Mouse (Mus musculus) lung, embryonic 15.5 days (tissue): ENCODE results near the gene Bach2. TPM values are rescaled to one million over a fixed set of nuclear protein-coding genes. Genes with fewer than 3 reads are reported as not detected.

Source experiments
- ATAC-seq: fragments of 200-750 bp; cut with Nextera tagmentation; 2 replicates; pipeline ENCODE4 v1.8.0; 2017; ENCODE audit warnings: moderate number of reproducible peaks, borderline replicate concordance; ENCODE audit not compliant: low FRiP score, low TSS enrichment; ENCODE audit errors: extremely low read depth
- H3K27ac ChIP-seq: fragments of 300-500 bp; sonication (generic); 2 replicates; pipeline ENCODE4 v1.5.1; 2015; ENCODE audit warnings: moderate library complexity, mild to moderate bottlenecking, inconsistent platforms
- H3K27me3 ChIP-seq: fragments of 300-500 bp; sonication (generic); 2 replicates; pipeline ENCODE4 v1.6.1; 2015; ENCODE audit warnings: inconsistent platforms
- H3K36me3 ChIP-seq: fragments of 300-500 bp; sonication (generic); 2 replicates; pipeline ENCODE4 v1.6.1; 2015; ENCODE audit warnings: inconsistent platforms
- H3K4me1 ChIP-seq: fragments of 300-500 bp; sonication (generic); 2 replicates; pipeline ENCODE4 v1.6.1; 2015; ENCODE audit warnings: inconsistent platforms
- H3K4me2 ChIP-seq: fragments of 300-500 bp; sonication (generic); 2 replicates; pipeline ENCODE4 v1.6.1; 2015; ENCODE audit warnings: inconsistent platforms, mild to moderate bottlenecking, moderate library complexity
- H3K4me3 ChIP-seq: fragments of 300-500 bp; sonication (generic); 2 replicates; pipeline ENCODE4 v1.5.1; 2015; ENCODE audit warnings: mild to moderate bottlenecking, inconsistent platforms
- H3K9ac ChIP-seq: fragments of 300-500 bp; sonication (generic); 2 replicates; pipeline ENCODE4 v1.6.1; 2015; ENCODE audit warnings: inconsistent platforms
- H3K9me3 ChIP-seq: fragments of 300-500 bp; sonication (generic); 2 replicates; pipeline ENCODE4 v1.6.1; 2016; ENCODE audit warnings: inconsistent platforms
- WGBS: fragments of 180-500 bp; shearing (Covaris S2); methylation state at CpG from one replicate; pipeline ENCODE4 v1.1.7; 2015; 5-methylcytosine and 5-hydroxymethylcytosine counted together
- polyA plus RNA-seq: library from polyadenylated mRNA; unstranded; fragments of >200 nt; fragmentation: Nextera tagmentation; extraction: Ambion mirVana; gene quantifications from 2 replicates; pipeline ENCODE4 v1.2.1, GENCODE M21; 2015

Gene Bach2
- polyA plus RNA-seq, 1 experiment from 2014 or later: 10.5 TPM

DNA sequence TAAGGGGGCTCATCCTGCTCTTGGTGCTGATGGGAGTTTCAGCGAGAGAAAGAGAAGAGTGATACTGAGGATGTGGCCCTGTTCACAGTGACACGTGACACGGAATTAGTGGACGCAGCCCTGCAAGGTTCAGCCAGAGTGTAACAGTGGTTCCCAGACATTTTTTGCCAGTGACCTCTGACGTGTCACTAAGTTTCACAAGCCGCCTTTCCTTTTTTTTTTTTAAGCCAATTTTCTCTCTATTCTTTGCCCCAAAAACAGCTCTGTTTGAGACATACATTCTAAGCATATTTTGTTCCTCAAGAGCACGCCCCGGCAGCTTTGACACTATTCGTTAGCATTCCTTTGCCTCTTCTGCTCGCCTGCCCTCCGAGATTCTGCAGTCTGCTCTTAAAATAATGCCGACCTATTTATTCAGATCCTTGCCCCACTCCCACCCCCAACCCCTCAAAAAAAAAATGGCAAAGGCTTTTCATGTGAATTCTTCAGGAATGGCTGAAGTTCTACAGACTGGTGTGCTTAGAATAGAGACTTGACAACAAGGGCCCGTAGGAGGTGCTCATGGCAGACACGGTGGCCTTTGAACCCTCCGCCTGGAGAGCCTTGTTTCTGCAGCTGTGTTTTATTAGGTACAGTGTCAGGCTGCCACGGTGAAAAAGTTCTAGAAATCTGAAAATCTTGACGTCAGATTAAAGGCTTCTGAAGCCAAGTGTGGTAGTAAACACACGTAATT is 282.2 kb downstream of the Bach2 start:
- H3K9ac ChIP-seq: no peak overlapping the region
- H3K36me3 ChIP-seq: no peaks in the 10 kb centered on the region
- H3K4me2 ChIP-seq: peak overlapping the region; percentile 13; the same call in 1 of the 2 replicates
- H3K4me1 ChIP-seq: peaks cover 74% of the 10 kb centered on the region
- H3K9me3 ChIP-seq: no peaks in the 10 kb centered on the region
- H3K4me3 ChIP-seq: no peak overlapping the region
- peak; percentile 78; the same call in 1 of the 2 replicates for ATAC-seq
- peak overlapping the region; percentile 72 for H3K27ac ChIP-seq
- 19% methylated on average over 18 of the region's 18 CpGs for WGBS
- no peaks in the 10 kb centered on the region for H3K27me3 ChIP-seq

DNA sequence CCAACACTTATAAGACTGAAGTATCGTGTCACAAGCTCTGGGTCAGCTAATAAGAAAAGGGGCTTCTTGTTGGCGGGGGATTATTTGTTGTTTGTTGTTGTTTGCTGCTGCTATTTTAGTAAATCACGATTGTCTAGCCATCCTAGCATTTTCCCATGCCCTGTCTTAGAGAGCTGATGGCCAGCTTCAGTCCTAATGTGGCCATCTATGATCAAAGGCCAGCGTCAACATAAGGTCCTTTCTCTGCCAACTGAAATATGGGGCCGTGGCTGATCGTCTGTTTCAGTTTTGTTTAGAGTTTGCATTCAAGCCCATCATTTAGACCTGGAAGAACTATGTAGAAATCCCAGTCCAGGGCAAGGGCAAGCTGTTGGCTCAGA is 282.7 kb downstream of the Bach2 start:
- ATAC-seq: no peak
- Histone ChIP-seq H3K4me2 (peak overlapping the region; percentile 10; the same call in 1 of the 2 replicates), H3K27me3 (no peaks in the 10 kb centered on the region), H3K4me3 (no peak overlapping the region), H3K36me3 (no peaks in the 10 kb centered on the region), H3K9ac (no peak overlapping the region), H3K4me1 (peaks cover 74% of the 10 kb centered on the region), H3K9me3 (no peaks in the 10 kb centered on the region), H3K27ac (peak overlapping the region; percentile 72)
- WGBS: 29% methylated on average over 6 of the region's 6 CpGs

DNA sequence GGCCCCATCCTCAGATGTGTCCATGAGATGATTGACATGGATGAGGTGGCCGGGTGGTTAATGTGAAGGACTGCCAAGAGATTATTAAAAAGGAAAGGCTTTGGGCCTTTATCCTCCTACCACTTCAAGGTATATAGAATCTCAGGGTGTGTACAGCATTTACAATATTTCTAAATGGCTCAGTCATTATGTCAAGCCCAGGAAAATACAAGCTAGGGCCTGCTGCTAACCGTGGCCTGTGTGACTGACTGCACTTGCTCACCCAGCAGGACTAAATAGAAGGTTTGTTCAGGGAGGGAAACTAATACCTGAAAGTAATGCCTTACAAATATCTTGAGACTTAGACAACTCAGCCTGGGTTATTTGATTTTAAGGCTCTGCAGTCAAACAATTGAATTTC is 283.4 kb downstream of the Bach2 start:
- no peaks in the 10 kb centered on the region for H3K36me3 ChIP-seq
- 31% methylated on average over 2 of the region's 2 CpGs for WGBS
- H3K27ac ChIP-seq: peak overlapping the region; percentile 72
- ATAC-seq: no peak
- H3K4me2 ChIP-seq: no peak overlapping the region
- no peaks in the 10 kb centered on the region for H3K9me3 ChIP-seq
- H3K4me1 ChIP-seq: peaks cover 74% of the 10 kb centered on the region
- H3K4me3 ChIP-seq: no peak overlapping the region
- no peak overlapping the region for H3K9ac ChIP-seq
- no peaks in the 10 kb centered on the region for H3K27me3 ChIP-seq

DNA sequence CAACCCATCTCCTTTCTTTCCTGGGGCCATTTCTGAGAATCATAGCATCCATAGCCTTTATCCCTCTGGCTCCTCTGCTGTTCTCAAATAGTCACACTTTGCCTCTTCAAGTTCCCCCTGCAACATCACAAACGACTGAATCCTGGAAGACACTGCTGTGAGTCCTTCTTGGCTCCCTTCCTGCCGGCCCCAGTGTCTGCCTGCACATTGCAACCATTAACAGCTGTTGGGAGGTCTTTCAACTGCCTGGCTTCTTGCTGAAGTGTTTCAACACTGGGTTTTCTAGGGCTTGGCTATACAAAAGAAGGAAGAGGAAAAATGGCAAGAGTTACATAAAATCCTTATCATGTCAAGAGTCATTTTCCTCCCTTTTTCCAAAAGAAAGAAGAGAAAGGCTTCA is 285.7 kb downstream of the Bach2 start:
- no peaks in the 10 kb centered on the region for H3K36me3 ChIP-seq
- no peak overlapping the region for H3K4me3 ChIP-seq
- peak overlapping the region; percentile 30 for H3K27ac ChIP-seq
- WGBS: 15% methylated on average over 2 of the region's 2 CpGs
- peaks cover 58% of the 10 kb centered on the region for H3K4me1 ChIP-seq
- H3K27me3 ChIP-seq: no peaks in the 10 kb centered on the region
- ATAC-seq: no peak; the same call in 1 of the 2 replicates
- H3K4me2 ChIP-seq: no peak overlapping the region
- no peaks in the 10 kb centered on the region for H3K9me3 ChIP-seq
- H3K9ac ChIP-seq: no peak overlapping the region

DNA sequence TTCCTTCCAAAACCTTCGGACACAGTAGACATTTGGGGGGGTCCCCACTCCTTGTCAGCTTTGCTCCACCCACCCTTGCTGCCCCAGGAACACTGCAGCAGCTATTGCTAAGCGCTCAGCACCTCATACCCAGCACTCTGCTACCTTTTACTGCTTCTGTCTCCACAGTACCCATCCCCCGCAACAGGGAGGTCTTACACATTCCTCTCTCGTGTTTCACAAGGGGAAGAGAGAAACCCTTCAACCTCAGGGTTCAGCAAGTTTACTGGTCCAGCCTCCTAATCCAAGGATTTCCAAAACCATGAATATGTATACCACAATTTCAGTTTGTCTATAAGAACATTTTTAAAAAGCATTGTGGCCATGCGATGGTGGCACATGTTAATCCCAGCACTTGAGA is 286.4 kb downstream of the Bach2 start:
- WGBS: 65% methylated on average over 5 of the region's 5 CpGs
- H3K9ac ChIP-seq: no peak overlapping the region
- H3K4me3 ChIP-seq: no peak overlapping the region
- H3K27ac ChIP-seq: no peak overlapping the region
- no peak overlapping the region for H3K4me2 ChIP-seq
- H3K27me3 ChIP-seq: no peaks in the 10 kb centered on the region
- H3K36me3 ChIP-seq: no peaks in the 10 kb centered on the region
- peaks cover 51% of the 10 kb centered on the region for H3K4me1 ChIP-seq
- H3K9me3 ChIP-seq: no peaks in the 10 kb centered on the region
- no peak for ATAC-seq

DNA sequence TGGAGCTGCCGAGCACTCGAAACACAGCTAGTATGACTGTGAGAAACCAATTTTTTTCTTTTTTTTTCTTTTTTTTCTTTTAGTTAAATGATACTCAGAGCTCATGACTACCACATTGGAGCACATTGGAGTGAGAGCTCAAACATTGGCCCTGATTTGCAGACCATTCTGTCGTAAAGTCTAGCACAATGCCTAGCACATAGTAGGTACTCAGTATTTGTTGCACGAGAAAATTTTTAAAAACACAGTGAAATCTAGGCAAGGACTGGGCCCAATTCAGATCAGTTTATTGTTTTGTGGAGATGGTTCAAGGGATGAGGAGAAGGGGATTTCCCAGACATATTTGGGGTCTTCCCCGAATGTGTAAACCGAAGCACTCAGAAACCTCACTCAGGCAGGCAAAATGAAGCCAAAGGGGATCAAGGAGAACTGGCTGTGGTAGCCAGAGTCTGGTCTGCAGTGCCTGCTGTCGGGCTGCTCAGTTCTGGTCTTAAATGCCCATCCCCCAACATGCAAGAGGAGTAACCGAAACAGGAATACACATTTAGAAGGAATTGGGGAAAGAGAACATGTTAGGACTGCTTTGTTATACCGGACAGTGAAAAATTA is 287.7 kb downstream of the Bach2 start:
- Histone ChIP-seq H3K9me3 (no peaks in the 10 kb centered on the region), H3K4me2 (no peak overlapping the region), H3K4me1 (peaks cover 47% of the 10 kb centered on the region), H3K27me3 (no peaks in the 10 kb centered on the region), H3K9ac (no peak overlapping the region), H3K27ac (no peak overlapping the region), H3K4me3 (no peak overlapping the region), H3K36me3 (no peaks in the 10 kb centered on the region)
- WGBS: 80% methylated on average over 9 of the region's 9 CpGs
- no peak for ATAC-seq

DNA sequence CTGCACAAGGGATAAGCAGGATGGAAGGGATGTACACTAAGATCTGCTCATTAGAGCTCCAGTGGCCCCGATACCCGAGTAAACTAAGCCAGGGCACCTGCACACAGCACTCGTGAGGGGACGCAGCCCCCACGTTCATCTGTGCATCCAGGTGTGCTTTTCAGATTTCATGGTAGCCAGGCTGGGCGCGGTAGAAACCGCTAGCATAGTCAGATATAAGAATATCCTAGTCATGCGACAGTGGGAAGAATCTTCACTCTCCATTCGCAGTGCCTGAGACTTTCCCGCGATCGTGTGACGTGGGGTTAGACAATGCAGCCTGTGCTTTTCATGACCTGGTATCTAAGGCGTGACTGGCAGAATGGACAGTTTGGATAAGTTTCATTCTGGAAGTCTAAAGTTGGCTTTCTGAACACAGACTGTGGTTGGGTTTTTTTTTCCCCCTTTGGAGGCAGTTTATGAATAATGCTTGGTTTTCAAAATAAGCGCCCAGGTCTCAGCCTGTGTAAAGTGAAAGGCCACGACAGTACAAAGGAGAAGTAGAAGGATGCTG is 290.9 kb downstream of the Bach2 start:
- H3K9ac ChIP-seq: no peak overlapping the region
- no peak overlapping the region for H3K4me3 ChIP-seq
- no peaks in the 10 kb centered on the region for H3K27me3 ChIP-seq
- ATAC-seq: no peak
- H3K4me1 ChIP-seq: peaks cover 42% of the 10 kb centered on the region
- H3K27ac ChIP-seq: no peak overlapping the region
- H3K36me3 ChIP-seq: no peaks in the 10 kb centered on the region
- WGBS: 82% methylated on average over 17 of the region's 17 CpGs
- H3K9me3 ChIP-seq: no peaks in the 10 kb centered on the region
- no peak overlapping the region for H3K4me2 ChIP-seq

DNA sequence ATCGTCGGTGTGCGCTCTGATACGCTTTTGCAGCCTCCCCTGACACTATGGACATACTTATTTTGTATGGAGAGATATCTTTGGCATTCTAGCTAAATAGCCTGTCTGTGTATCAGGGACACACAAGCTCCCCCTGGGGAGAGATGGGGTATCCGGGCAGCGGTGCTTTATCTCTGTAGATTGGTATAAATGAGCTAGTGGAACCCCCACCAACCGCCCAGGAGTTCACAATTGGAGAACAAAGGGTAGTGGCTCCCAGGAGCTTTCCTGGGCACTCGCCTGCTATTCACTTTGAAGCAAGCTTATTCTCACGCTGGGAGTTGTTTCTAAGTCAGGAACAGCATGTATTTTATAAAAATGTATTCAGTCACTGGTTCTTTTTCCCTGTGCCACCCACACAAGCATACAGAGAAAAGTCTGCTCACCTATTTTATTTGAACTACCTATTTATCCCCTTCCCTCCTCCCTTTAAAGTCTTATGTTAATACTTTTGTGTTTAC is 291.9 kb downstream of the Bach2 start:
- peaks cover 36% of the 10 kb centered on the region for H3K4me1 ChIP-seq
- H3K27me3 ChIP-seq: no peaks in the 10 kb centered on the region
- no peak overlapping the region for H3K4me3 ChIP-seq
- no peak for ATAC-seq
- no peaks in the 10 kb centered on the region for H3K9me3 ChIP-seq
- peak overlapping the region; percentile 21; the same call in 1 of the 2 replicates for H3K9ac ChIP-seq
- H3K27ac ChIP-seq: peak overlapping the region; percentile 48
- H3K4me2 ChIP-seq: peak overlapping the region; percentile 48
- 55% methylated on average over 9 of the region's 9 CpGs for WGBS
- no peaks in the 10 kb centered on the region for H3K36me3 ChIP-seq

DNA sequence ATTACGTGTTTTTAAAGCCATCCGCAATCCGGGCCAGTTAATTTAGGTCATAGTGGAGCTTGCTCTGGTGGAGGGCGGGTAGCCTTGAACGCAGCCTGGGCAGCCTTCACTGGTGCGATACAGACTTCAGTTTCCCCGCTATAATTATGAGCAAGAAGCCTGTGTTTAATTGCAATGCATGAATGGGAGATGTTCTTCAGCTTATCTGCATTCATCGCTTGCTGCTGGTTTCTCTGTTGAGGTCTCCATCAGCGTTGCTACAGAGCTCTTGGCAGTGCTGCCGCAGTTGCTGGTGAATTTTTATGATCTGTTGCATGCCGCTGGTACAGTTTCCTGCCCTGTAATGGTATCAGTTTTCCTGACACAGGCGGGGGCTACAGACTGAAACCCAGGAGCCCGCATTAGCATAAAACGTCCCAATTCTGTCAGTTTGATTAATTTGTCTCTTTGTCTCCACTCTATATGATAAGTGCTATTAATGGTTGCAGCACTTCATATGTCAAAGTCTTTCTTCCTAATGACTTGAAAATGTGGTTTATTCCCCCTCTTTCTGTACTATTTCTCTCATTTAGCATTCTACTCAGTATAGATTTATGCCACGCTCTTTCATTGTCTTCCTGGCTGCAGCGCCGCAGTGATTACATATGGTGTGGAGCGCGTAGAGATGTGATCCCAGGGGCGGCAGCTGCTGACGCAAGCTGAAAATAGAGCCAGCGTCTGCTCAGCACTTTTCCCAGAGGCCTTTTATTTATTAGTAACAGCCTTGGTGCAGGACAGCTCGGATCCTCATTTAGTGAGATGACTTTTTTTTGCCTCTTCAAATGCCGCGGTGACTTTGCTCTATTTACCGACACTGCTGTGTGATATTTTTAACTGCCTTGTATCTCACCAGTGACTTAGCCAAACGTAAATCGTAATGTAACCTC is 292.6 kb downstream of the Bach2 start:
- 31% methylated on average over 28 of the region's 28 CpGs for WGBS
- peak overlapping the region; percentile 21; the same call in 1 of the 2 replicates for H3K9ac ChIP-seq
- peak overlapping the region; percentile 48 for H3K27ac ChIP-seq
- ATAC-seq: peak; percentile 87; the same call in 1 of the 2 replicates
- H3K4me1 ChIP-seq: peaks cover 36% of the 10 kb centered on the region
- no peaks in the 10 kb centered on the region for H3K27me3 ChIP-seq
- peak overlapping the region; percentile 48 for H3K4me2 ChIP-seq
- H3K9me3 ChIP-seq: no peaks in the 10 kb centered on the region
- no peaks in the 10 kb centered on the region for H3K36me3 ChIP-seq
- H3K4me3 ChIP-seq: peak overlapping the region; percentile 15

DNA sequence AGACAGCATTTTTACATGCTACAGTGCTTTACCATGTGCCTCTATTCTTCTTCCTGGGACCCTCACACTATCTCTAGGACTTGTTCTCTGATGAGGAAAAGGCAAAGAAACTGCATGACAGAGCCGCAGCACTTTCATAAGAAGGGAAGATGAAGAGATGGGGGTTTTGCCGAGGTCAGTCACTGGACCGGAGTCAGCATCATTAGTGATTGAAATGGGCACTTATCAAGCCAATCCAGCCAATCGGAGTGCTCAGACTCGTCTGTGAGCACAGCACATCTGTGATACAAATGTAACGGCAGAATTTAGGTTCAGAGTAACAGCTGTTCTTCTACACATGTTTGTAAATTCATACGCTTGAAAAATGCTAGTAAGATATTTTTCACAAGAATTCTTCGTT is 293.5 kb downstream of the Bach2 start:
- Histone ChIP-seq H3K4me1 (peaks cover 42% of the 10 kb centered on the region), H3K9me3 (no peaks in the 10 kb centered on the region), H3K27ac (peak overlapping the region; percentile 48; the same call in 1 of the 2 replicates)

DNA sequence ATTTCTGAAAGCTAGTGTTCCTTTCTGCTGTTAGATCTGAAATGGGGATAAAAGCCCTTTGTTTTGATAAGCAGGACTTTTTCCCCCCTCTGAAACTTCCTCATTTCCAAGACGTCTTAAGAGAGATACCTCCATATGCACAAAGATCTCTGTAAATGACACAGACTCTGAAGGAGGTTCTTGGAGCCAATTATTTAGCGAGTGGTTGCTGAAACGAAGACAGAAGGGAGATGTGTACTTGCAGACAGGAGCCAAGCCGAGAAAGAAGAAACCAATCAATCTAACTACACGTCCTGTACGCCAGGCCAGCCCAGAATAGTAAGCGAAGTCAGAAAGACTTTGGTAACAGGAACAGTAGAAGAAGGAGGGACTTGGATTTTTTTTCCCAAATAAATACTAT is 295.1 kb downstream of the Bach2 start:
- no peak overlapping the region for H3K4me2 ChIP-seq
- no peaks in the 10 kb centered on the region for H3K9me3 ChIP-seq
- H3K9ac ChIP-seq: no peak overlapping the region
- no peaks in the 10 kb centered on the region for H3K36me3 ChIP-seq
- H3K27ac ChIP-seq: no peak overlapping the region
- ATAC-seq: no peak
- 44% methylated on average over 7 of the region's 7 CpGs for WGBS
- peaks cover 49% of the 10 kb centered on the region for H3K4me1 ChIP-seq
- no peak overlapping the region for H3K4me3 ChIP-seq
- no peaks in the 10 kb centered on the region for H3K27me3 ChIP-seq

More for the DNA sequence above, 293.5 kb downstream of the Bach2 start:
- 54% methylated on average over 8 of the region's 8 CpGs for WGBS
- no peak for ATAC-seq
- no peak overlapping the region for H3K9ac ChIP-seq
- peak overlapping the region; percentile 48; the same call in 1 of the 2 replicates for H3K4me2 ChIP-seq
- H3K27me3 ChIP-seq: no peaks in the 10 kb centered on the region
- H3K4me3 ChIP-seq: no peak overlapping the region
- no peaks in the 10 kb centered on the region for H3K36me3 ChIP-seq
